Mouse (Mus musculus): Measurements from ENCODE around the gene Sele. TPM values are rescaled to one million over a fixed set of nuclear protein-coding genes. Genes with fewer than 3 reads are reported as not detected.

Sele gene
- polyA plus RNA-seq, 1 experiment, result 0.13 TPM

GRCm38 (mm10) chr1:164025685-164026084 lies 22.3 kb upstream of the Sele start:
- 82% methylated on average over 4 of the region's 4 CpGs for WGBS
- Histone ChIP-seq H3K4me3 (ENCODE audit: extremely low read depth, insufficient read depth, insufficient read length) (no peak overlapping the region), H3K36me3 (ENCODE audit: control insufficient read depth, insufficient read depth, low read length) (no peaks in the 10 kb centered on the region), H3K4me1 (ENCODE audit: control insufficient read depth, insufficient read depth, insufficient read length) (no peaks in the 10 kb centered on the region), H3K27me3 (ENCODE audit: control insufficient read depth, insufficient read depth, low read length) (no peaks in the 10 kb centered on the region), H3K27ac (ENCODE audit: insufficient read depth, low read length) (no peak overlapping the region)
- no peak for DNase-seq (ENCODE audit: low read depth in 1 of 2, low spot score in 2 of 2)
- TF ChIP-seq CTCF (IDR thresholded peaks at IDR 0.05; ENCODE audit: extremely low read depth, insufficient read depth, insufficient read length, insufficient replicate concordance), result no peak
- TF ChIP-seq POLR2A (IDR thresholded peaks at IDR 0.05; ENCODE audit: low read depth, low read length), result no peak

- H3K36me3 ChIP-seq (ENCODE audit: control insufficient read depth, insufficient read depth, low read length), result no peaks in the 10 kb centered on the region
- DNase-seq (ENCODE audit: low read depth in 1 of 2, low spot score in 2 of 2), result peak in 1 of 2 experiments; percentile 16
- no peaks in the 10 kb centered on the region for H3K27me3 ChIP-seq (ENCODE audit: control insufficient read depth, insufficient read depth, low read length)
- no peak overlapping the region for H3K27ac ChIP-seq (ENCODE audit: insufficient read depth, low read length)
- no peaks in the 10 kb centered on the region for H3K4me1 ChIP-seq (ENCODE audit: control insufficient read depth, insufficient read depth, insufficient read length)
- no peak overlapping the region for H3K4me3 ChIP-seq (ENCODE audit: extremely low read depth, insufficient read depth, insufficient read length)
- no peak for TF ChIP-seq POLR2A (IDR thresholded peaks at IDR 0.05; ENCODE audit: low read depth, low read length)
- TF ChIP-seq CTCF (IDR thresholded peaks at IDR 0.05; ENCODE audit: extremely low read depth, insufficient read depth, insufficient read length, insufficient replicate concordance), result no peak
- WGBS, result 67% methylated on average over 5 of the region's 5 CpGs
Observed at GRCm38 (mm10) chr1:164027416-164027815, 20.6 kb upstream of the Sele start.

DNA sequence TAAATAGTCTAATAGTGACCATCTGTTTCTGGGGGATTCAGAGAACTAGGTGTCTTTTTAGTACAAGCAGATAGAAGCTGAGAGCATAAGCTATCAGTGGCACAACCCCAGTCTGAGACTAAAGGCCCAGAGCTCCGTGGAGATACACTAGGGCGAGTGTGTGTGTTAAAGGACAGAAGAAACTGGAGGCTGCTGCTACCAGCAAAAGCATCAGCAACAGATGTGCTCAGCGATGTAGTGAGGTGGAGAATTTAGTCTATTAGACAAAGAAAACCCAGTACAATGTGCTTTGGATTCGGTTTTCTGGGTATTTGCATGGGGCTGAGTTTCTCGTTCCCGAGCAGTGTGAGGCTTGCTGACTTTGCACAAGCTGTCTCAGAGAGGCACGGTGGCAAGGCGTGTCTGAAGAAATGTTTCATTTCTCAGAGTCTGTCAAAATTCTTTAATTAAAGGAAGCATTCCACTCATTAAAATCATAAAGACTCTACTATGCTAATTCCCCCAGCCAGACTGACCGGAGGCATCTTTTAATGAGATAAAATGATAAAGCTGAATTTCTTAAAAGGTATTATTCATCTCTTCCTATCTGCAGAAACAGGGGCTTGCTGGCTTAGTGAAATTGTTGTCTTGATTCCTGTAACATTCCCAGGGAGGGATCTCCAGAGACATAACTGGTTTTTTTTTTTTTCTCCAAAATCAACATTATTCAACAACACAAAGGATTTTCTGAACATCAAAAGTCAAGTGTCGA lies 7.5 kb upstream of the Sele start:
- TF ChIP-seq POLR2A (IDR thresholded peaks at IDR 0.05; ENCODE audit: low read depth, low read length), result no peak
- TF ChIP-seq CTCF (IDR thresholded peaks at IDR 0.05; ENCODE audit: extremely low read depth, insufficient read depth, insufficient read length, insufficient replicate concordance), result no peak
- Histone ChIP-seq H3K27me3 (ENCODE audit: control insufficient read depth, insufficient read depth, low read length) (no peaks in the 10 kb centered on the region), H3K36me3 (ENCODE audit: control insufficient read depth, insufficient read depth, low read length) (no peaks in the 10 kb centered on the region), H3K27ac (ENCODE audit: insufficient read depth, low read length) (no peak overlapping the region), H3K4me1 (ENCODE audit: control insufficient read depth, insufficient read depth, insufficient read length) (no peaks in the 10 kb centered on the region), H3K4me3 (ENCODE audit: extremely low read depth, insufficient read depth, insufficient read length) (no peak overlapping the region)
- 87% methylated on average over 10 of the region's 10 CpGs for WGBS
- no peak for DNase-seq (ENCODE audit: low read depth in 1 of 2, low spot score in 2 of 2)

DNA sequence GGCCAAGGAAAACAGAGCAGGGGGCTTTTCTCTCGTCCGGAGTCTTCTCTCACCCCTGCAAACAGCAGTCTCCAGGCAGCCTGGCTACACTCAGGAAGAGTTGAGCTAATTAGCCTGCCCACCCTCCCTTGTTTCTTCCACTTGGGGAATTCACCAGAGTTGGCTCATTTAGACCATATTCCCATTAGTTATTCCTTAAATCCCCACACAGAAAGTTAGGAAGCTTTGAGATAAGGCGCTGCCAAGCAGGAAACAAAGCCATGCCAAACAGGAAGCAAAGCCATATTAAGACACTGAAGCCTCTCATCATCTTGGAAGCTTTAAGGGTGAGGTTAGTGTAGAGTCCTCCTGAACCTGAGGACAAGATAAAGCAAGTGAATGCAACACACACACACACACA lies 4.5 kb upstream of the Sele start:
- H3K27me3 ChIP-seq (ENCODE audit: control insufficient read depth, insufficient read depth, low read length), result no peaks in the 10 kb centered on the region
- WGBS, result 85% methylated on average over 3 of the region's 3 CpGs
- DNase-seq (ENCODE audit: low read depth in 1 of 2, low spot score in 2 of 2), result no peak
- no peak overlapping the region for H3K27ac ChIP-seq (ENCODE audit: insufficient read depth, low read length)
- H3K4me1 ChIP-seq (ENCODE audit: control insufficient read depth, insufficient read depth, insufficient read length), result no peaks in the 10 kb centered on the region
- TF ChIP-seq POLR2A (IDR thresholded peaks at IDR 0.05; ENCODE audit: low read depth, low read length), result no peak
- no peak for TF ChIP-seq CTCF (IDR thresholded peaks at IDR 0.05; ENCODE audit: extremely low read depth, insufficient read depth, insufficient read length, insufficient replicate concordance)
- no peak overlapping the region for H3K4me3 ChIP-seq (ENCODE audit: extremely low read depth, insufficient read depth, insufficient read length)
- H3K36me3 ChIP-seq (ENCODE audit: control insufficient read depth, insufficient read depth, low read length), result no peaks in the 10 kb centered on the region

- TF ChIP-seq POLR2A (IDR thresholded peaks at IDR 0.05; ENCODE audit: low read depth, low read length) (no peak), CTCF (IDR thresholded peaks at IDR 0.05; ENCODE audit: extremely low read depth, insufficient read depth, insufficient read length, insufficient replicate concordance) (no peak)
- no peak overlapping the region for H3K4me3 ChIP-seq (ENCODE audit: extremely low read depth, insufficient read depth, insufficient read length)
- H3K27me3 ChIP-seq (ENCODE audit: control insufficient read depth, insufficient read depth, low read length), result no peaks in the 10 kb centered on the region
- H3K27ac ChIP-seq (ENCODE audit: insufficient read depth, low read length), result no peak overlapping the region
- WGBS, result 64% methylated on average over 9 of the region's 9 CpGs
- no peaks in the 10 kb centered on the region for H3K4me1 ChIP-seq (ENCODE audit: control insufficient read depth, insufficient read depth, insufficient read length)
- H3K36me3 ChIP-seq (ENCODE audit: control insufficient read depth, insufficient read depth, low read length), result no peaks in the 10 kb centered on the region
- DNase-seq (ENCODE audit: low read depth in 1 of 2, low spot score in 2 of 2), result no peak
Observed at GRCm38 (mm10) chr1:164053561-164053960, 5.5 kb downstream of the Sele start.

- TF ChIP-seq CTCF (IDR thresholded peaks at IDR 0.05; ENCODE audit: extremely low read depth, insufficient read depth, insufficient read length, insufficient replicate concordance), result no peak
- TF ChIP-seq POLR2A (IDR thresholded peaks at IDR 0.05; ENCODE audit: low read depth, low read length), result no peak
- Histone ChIP-seq H3K4me3 (ENCODE audit: extremely low read depth, insufficient read depth, insufficient read length) (no peak overlapping the region), H3K4me1 (ENCODE audit: control insufficient read depth, insufficient read depth, insufficient read length) (no peaks in the 10 kb centered on the region), H3K36me3 (ENCODE audit: control insufficient read depth, insufficient read depth, low read length) (no peaks in the 10 kb centered on the region), H3K27me3 (ENCODE audit: control insufficient read depth, insufficient read depth, low read length) (no peaks in the 10 kb centered on the region), H3K27ac (ENCODE audit: insufficient read depth, low read length) (no peak overlapping the region)
- DNase-seq (ENCODE audit: low read depth in 1 of 2, low spot score in 2 of 2), result no peak
- 34% methylated on average over 2 of the region's 2 CpGs for WGBS
Observed at GRCm38 (mm10) chr1:164054800-164055199, 6.8 kb downstream of the Sele start.

DNA sequence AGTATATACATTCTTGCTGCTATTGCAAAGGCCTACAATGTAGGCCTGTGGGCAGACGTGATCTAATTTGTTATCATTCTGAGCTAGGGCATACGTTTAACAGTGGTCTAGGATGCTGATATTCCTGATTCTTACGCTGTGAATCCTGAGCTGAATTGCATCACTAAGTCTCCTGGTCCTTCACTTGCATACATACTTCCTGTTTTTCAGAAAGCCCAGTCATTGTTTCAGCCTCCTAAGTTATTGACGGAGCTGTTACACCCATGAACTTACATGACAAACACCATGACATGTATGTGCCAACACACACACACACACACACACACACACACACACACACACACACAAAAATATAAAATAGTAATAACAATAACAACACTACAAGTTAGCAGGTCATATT lies 12.0 kb downstream of the Sele start:
- no peaks in the 10 kb centered on the region for H3K27me3 ChIP-seq (ENCODE audit: control insufficient read depth, insufficient read depth, low read length)
- WGBS, result 66% methylated on average over 4 of the region's 4 CpGs
- peaks cover 4% of the 10 kb centered on the region; the same call in 1 of the 2 replicates for H3K4me1 ChIP-seq (ENCODE audit: control insufficient read depth, insufficient read depth, insufficient read length)
- peaks cover 6% of the 10 kb centered on the region for H3K36me3 ChIP-seq (ENCODE audit: control insufficient read depth, insufficient read depth, low read length)
- no peak for DNase-seq (ENCODE audit: low read depth in 1 of 2, low spot score in 2 of 2)
- no peak overlapping the region for H3K4me3 ChIP-seq (ENCODE audit: extremely low read depth, insufficient read depth, insufficient read length)
- H3K27ac ChIP-seq (ENCODE audit: insufficient read depth, low read length), result no peak overlapping the region
- TF ChIP-seq POLR2A (IDR thresholded peaks at IDR 0.05; ENCODE audit: low read depth, low read length), result no peak
- no peak for TF ChIP-seq CTCF (IDR thresholded peaks at IDR 0.05; ENCODE audit: extremely low read depth, insufficient read depth, insufficient read length, insufficient replicate concordance)

Measured in spleen, adult 2 months (tissue).